Comparison of ENCODE assay signal across 13 mouse cellular contexts in genomic region chr14:18758595-18759532, GRCm38 (mm10).
A peak's percentile ranks its signal among the peaks of the same experiment; 100 is the strongest.
DNase-seq lines count a peak whose midpoint lies in the region; ATAC-seq and TF ChIP-seq lines count a peak whose summit lies in the region.
"Had no signal": no experiment of that assay in that cellular context is flagged by ENCODE, and none has a peak within 500 bp of the region (broad histone marks: within the 10 kb centered on the region; RNA-seq: fewer than 3 reads in every experiment).

No protein-coding gene starts in this region.

- H3K27me3 ChIP-seq in hindbrain, embryonic 11.5 days (ENCODE audit: control insufficient read depth, insufficient read depth, low read length), result no peaks in the 10 kb centered on the region
- no peaks in the 10 kb centered on the region for H3K27me3 ChIP-seq in hindbrain, embryonic 10.5 days (ENCODE audit: insufficient read depth, poor library complexity, severe bottlenecking)
- no peaks in the 10 kb centered on the region for H3K27me3 ChIP-seq in hindbrain, postnatal 0 days (ENCODE audit: insufficient read depth, low read length)
- no peaks in the 10 kb centered on the region for H3K27me3 ChIP-seq in neural tube, embryonic 15.5 days (replicated peaks)
- H3K27me3 ChIP-seq: kidney, embryonic 15.5 days; limb, embryonic 12.5 days had no signal

- no peaks in the 10 kb centered on the region for H3K36me3 ChIP-seq in hindbrain, embryonic 11.5 days (ENCODE audit: control insufficient read depth, insufficient read depth, low read length)
- H3K36me3 ChIP-seq in hindbrain, embryonic 10.5 days, result no peaks in the 10 kb centered on the region
- H3K36me3 ChIP-seq in hindbrain, postnatal 0 days (ENCODE audit: insufficient read depth, low read length), result no peaks in the 10 kb centered on the region
- H3K36me3 ChIP-seq in neural tube, embryonic 15.5 days, result no peaks in the 10 kb centered on the region
- H3K36me3 ChIP-seq: kidney, embryonic 15.5 days; limb, embryonic 12.5 days had no signal

- no peaks in the 10 kb centered on the region for H3K9me3 ChIP-seq in hindbrain, embryonic 11.5 days (ENCODE audit: control insufficient read depth, low read length)
- H3K9me3 ChIP-seq in hindbrain, embryonic 10.5 days, result no peaks in the 10 kb centered on the region
- H3K9me3 ChIP-seq in hindbrain, postnatal 0 days (ENCODE audit: low read length), result no peaks in the 10 kb centered on the region
- H3K9me3 ChIP-seq in neural tube, embryonic 15.5 days (replicated peaks), result no peaks in the 10 kb centered on the region
- H3K9me3 ChIP-seq: kidney, embryonic 15.5 days; limb, embryonic 12.5 days had no signal

- H3K4me1 ChIP-seq in hindbrain, embryonic 11.5 days (replicated peaks; ENCODE audit: control insufficient read depth, insufficient read depth, low read length), result no peaks in the 10 kb centered on the region
- H3K4me1 ChIP-seq in hindbrain, embryonic 10.5 days (replicated peaks), result no peaks in the 10 kb centered on the region
- H3K4me1 ChIP-seq in hindbrain, postnatal 0 days (ENCODE audit: insufficient read depth, low read length), result no peaks in the 10 kb centered on the region; the same call in 1 of the 2 replicates
- peaks cover 5% of the 10 kb centered on the region; the same call in 1 of the 2 replicates for H3K4me1 ChIP-seq in neural tube, embryonic 15.5 days
- H3K4me1 ChIP-seq: kidney, embryonic 15.5 days; limb, embryonic 12.5 days had no signal

- no peak overlapping the region for H3K4me2 ChIP-seq in hindbrain, embryonic 11.5 days (replicated peaks; ENCODE audit: low read depth, low read length)
- H3K4me2 ChIP-seq in hindbrain, postnatal 0 days (ENCODE audit: low read depth, low read length), result no peak overlapping the region
- no peak overlapping the region for H3K4me2 ChIP-seq in neural tube, embryonic 15.5 days
- H3K4me2 ChIP-seq: kidney, embryonic 15.5 days; limb, embryonic 12.5 days had no signal

- no peak overlapping the region for H3K27ac ChIP-seq in hindbrain, embryonic 11.5 days (ENCODE audit: low read depth, low read length)
- no peak overlapping the region for H3K27ac ChIP-seq in hindbrain, embryonic 10.5 days
- no peak overlapping the region for H3K27ac ChIP-seq in hindbrain, postnatal 0 days
- peak overlapping the region; percentile 34; the same call in 1 of the 2 replicates for H3K27ac ChIP-seq in neural tube, embryonic 15.5 days (replicated peaks)
- H3K27ac ChIP-seq: kidney, embryonic 15.5 days; limb, embryonic 12.5 days had no signal

- peak; percentile 61 for ATAC-seq in hindbrain, embryonic 11.5 days (ENCODE audit: low FRiP score)
- ATAC-seq in hindbrain, postnatal 0 days, result peak; percentile 49; the same call in 1 of the 2 replicates
- ATAC-seq in neural tube, embryonic 15.5 days (ENCODE audit: low FRiP score), result peak; percentile 56; the same call in 1 of the 2 replicates

- no peak overlapping the region for H3K9ac ChIP-seq in hindbrain, embryonic 11.5 days (ENCODE audit: low read depth, low read length)
- H3K9ac ChIP-seq in hindbrain, postnatal 0 days (replicated peaks; ENCODE audit: low read length), result no peak overlapping the region
- H3K9ac ChIP-seq in neural tube, embryonic 15.5 days (replicated peaks), result no peak overlapping the region
- H3K9ac ChIP-seq: kidney, embryonic 15.5 days; limb, embryonic 12.5 days had no signal

- DNase-seq in hindbrain, embryonic 11.5 days (ENCODE audit: low spot score), result no peak
- no peak for DNase-seq in hindbrain, embryonic 10.5 days (ENCODE audit: low spot score)
- peak; percentile 36 for DNase-seq in retina, postnatal 1 day
- no peak for DNase-seq in retina, embryonic 14.5 days (ENCODE audit: low spot score)
- DNase-seq in hindbrain, postnatal 0 days (ENCODE audit: low spot score), result peak; percentile 28
- DNase-seq in cerebellum, adult 9-10 months, result no peak
- DNase-seq in spleen, postnatal 4 days (ENCODE audit: low spot score in 2 of 2), result no peak
- DNase-seq: heart, adult 18-20 months; lung, postnatal 14 days; spleen, adult 18-20 months had no signal

- WGBS in hindbrain, embryonic 11.5 days, result 74% methylated on average over 2 of the region's 2 CpGs
- WGBS in hindbrain, embryonic 10.5 days, result 82% methylated on average over 2 of the region's 2 CpGs
- WGBS in hindbrain, postnatal 0 days, result 47% methylated on average over 2 of the region's 2 CpGs
- 41% methylated on average over 2 of the region's 2 CpGs for WGBS in neural tube, embryonic 15.5 days

- H3K4me3 ChIP-seq in hindbrain, embryonic 11.5 days (ENCODE audit: low read depth, low read length), result no peak overlapping the region
- H3K4me3 ChIP-seq in hindbrain, embryonic 10.5 days, result no peak overlapping the region
- no peak overlapping the region for H3K4me3 ChIP-seq in hindbrain, postnatal 0 days (ENCODE audit: low read length)
- no peak overlapping the region for H3K4me3 ChIP-seq in neural tube, embryonic 15.5 days (replicated peaks)
- H3K4me3 ChIP-seq: kidney, embryonic 15.5 days; limb, embryonic 12.5 days had no signal

- TF ChIP-seq CTCF in hindbrain, postnatal 0 days (IDR thresholded peaks at IDR 0.05; ENCODE audit: low read depth), result no peak

Comparison
In these comparisons a context has a peak if more than half of its experiments do, and no peak if none do; other contexts are left out.
1. DNase-seq: peak in retina, postnatal 1 day (single experiment) and hindbrain, postnatal 0 days (single experiment); none in hindbrain, embryonic 11.5 days (single experiment), hindbrain, embryonic 10.5 days (single experiment), retina, embryonic 14.5 days (single experiment), cerebellum, adult 9-10 months (single experiment) and spleen, postnatal 4 days (0 of 2).
2. Peak in every context shown above with its lines, with median percentiles within 50 percentile points of each other: ATAC-seq.